Mouse (Mus musculus) spleen, adult 18-20 months (tissue): ENCODE results near the gene Hspa12a.

ENCODE experiments used
- DNase-seq, 2 experiments: peaks; one replicate each; pipeline ENCODE4 v3.0.0; 2022; ENCODE audit warnings: mixed read lengths in 2 of 2

The Hspa12a gene

DNA sequence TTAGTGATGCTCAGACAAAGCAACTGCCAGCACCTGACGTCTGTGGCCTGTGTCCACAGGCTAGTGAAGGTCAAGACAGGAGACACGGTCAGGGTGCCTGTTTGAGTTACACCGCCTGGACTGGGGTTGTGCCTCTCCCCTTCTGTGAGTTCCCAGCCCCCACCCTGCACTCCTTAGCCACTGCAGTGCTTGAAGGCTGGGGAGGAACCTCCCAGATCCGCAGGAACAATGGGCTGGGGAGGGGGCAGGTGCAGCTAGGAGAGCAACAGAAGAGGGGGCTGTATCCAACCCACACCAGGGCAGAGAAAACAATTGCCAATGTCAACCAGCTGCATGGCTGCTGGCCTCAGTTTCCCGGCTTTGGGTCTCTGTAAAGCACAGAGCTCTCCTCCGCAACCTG is 84.1 kb downstream of the Hspa12a start:
- DNase-seq, result no peak

DNA sequence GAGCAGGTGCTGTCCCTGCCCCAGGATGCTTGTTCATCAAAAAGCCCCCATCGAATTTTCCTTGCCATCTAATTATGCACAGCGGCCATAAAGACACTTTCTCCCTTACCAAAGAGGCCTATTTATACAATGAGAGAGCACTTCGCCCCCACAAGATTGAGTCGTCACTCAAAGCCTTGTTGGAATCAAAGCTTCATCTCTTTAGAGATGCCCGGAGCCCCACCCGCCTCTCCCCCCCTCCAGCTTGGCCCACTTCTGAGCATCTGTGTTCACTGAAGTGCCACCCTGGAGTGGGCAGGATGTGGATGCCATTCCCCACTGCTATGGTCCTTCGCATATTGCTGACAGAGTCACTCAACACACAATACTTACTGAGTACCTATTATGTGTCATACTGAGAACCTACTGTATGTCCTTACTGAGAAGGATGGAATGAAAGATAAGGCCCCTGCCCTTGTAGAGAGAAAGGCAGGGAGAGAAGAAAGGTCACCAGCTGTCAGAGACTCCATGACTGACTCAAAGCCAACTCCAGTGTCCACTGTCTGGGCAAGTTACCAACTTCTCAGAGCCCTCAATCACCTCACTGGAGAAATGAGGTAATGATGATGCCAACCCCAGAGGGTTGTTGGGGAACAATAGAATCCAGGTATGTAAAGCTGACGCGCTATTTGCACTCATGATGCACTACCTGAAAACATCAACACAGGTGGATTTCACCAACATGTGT is 87.2 kb downstream of the Hspa12a start:
- DNase-seq, result no peak

DNA sequence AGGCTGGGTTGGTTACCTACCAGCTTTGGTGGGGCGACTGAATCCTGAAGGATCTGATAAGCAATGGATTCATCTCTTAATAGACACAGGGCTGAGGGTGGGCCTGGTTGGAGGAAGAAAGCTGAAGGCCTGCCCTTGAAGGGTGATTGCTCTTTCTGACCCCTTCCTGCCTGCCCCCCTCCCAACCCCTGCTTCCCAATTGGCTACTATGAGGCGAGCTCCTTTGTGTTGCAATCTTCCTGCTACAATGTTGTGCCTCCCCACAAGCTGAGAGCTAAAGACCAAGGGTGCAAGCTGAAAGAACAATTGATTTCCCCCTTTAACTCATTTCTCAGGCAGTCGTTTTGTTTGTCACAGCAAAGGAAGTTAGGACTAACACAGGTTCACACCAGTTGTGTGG is 88.6 kb downstream of the Hspa12a start:
- DNase-seq, result no peak

DNA sequence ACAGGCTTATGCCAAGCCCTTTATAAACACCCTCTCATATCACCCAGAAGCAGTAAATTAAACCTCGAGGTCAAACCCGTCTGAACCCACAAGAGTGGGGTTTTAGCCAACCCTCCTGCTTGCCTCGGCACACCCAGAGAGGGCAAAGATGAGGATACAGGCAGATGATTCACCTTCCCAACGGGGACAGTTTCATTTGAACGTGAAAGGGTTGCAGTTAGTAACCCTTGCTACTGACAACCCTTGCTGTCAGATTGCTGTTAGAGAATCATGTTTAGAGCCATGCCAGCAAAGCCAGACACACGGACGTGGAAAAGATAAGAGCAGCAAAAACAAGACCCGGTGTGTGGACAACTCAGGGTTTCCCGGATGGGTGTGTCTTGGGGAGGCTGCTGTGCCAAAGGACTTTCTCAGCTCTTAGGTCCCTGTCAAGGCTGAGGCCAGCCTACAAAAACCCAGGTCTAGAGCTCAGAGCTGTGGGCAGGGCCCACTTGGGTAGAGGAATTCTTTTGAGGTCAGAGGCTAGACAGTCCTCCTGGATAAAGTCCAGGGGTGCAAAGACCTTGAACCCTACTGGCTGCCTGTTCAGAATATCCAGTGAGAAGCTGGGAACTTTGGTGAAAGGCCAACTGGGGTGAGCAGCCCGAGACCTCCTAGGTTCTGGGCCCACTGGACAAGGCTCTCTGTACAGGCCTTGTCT is 90.3 kb downstream of the Hspa12a start:
- DNase-seq, result no peak

DNA sequence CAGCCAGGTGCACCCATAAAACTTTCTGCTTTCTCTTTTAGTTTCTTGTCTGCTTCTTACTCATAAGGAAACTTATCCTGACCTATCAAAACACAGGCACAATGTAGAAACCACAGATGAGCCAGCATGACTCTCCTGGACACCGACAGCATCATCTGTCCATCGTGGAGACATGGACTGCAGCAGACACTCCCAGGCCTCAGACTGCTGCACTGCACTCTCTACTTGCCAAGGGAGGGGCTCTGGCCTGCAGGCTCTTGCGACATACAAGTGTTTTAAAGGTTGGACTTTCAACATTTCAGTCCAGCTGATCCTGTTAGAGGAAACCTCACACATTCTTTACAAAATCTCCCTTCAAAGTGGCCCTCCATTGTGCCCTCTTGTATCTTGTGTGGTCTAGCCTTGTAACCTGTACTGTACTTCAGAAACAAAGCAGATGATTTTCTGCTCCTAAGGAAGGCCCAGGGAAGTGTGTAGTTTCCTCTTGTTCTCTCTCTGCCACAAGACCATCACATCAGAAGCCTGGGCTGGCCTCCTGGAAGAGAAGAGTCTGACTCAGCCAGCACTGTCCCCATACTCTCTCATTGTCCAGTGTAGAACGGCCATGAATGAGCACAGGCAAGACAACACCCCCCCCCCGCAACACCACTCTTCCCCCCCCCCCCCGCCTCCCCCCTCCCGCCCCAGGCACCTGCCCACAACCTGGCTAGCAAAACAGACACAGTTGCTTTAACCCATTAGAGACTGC is 92.6 kb downstream of the Hspa12a start:
- no peak for DNase-seq

DNA sequence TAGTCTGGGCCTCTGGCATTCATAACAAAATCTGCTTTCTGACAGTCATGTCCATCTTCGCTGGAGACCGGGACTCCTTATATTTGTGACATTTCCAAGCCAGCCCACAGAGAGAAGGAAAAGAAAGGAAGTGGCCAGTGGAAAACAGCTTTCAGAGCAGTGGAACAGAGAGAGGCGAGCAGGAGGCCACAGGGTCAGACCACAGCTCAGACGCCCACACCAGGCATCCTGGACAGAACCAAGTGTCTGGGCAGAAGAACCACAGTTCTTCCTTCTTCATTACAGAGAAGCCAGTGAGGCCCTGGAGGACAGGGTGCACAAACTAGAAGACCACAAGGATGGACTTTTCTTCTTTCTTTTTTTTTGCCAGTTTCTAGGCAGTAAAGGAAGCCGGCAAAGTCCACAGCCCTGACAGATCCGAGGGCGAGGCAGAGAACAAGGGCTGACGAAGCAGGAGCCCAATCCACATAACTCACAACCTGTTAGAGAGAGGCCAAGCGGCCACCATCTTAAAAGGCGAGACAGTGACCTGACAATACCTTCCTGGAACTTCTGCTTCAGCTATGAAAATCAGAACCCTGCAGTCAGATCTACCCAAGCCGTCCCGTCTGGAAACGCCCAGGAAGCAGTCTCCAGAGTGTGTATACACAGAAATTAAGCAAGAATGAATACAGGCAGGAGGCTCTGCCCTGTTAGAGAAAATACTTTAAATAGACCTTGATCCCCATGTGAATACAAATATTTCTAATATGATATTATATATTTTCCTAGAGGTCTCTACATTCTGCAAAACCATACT is 93.9 kb downstream of the Hspa12a start:
- no peak for DNase-seq

DNA sequence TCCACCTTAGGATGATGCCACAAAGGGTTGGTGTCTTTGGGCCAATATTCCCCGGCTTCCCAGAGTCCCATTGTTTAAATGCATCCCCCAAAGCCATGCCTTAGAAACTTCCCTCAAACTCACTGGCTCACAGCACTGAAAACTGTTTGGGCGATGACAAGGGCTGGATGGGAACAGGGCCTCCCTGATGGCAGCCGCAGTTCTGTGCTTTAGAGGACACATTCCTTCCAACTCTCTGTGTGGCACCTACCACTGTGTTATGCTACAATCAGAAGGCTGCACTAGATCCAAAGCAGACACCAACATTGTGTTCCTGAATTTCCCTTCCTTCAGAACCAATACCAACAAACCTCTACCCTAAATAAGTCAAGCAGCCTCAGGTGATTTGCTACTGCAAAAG is 99.8 kb downstream of the Hspa12a start:
- no peak for DNase-seq

DNA sequence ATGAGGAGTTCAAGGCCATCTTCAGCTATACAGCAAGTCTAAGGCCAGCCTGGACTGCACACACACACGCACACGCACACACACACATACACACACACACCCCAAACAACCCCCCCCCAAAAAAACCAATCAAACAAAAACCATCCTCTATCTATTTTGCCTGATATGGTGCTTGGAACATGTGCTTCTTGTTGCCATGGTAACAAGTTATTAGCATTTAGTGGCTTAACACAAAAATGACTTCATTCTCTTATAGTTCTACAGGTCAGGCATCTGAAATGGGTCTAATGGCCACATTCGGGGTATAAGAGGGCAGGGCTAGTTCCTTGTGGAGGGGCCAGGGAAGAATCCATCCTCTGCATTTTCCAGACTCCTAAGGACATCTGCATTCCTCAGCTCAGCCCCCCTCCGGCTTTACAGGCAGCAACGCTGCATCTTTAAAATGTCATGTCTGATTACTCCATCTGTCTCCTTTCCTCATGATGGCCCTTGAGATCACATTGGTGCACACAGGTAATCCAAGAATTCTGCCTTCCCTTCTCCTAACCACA is 102.7 kb downstream of the Hspa12a start:
- DNase-seq, result no peak

DNA sequence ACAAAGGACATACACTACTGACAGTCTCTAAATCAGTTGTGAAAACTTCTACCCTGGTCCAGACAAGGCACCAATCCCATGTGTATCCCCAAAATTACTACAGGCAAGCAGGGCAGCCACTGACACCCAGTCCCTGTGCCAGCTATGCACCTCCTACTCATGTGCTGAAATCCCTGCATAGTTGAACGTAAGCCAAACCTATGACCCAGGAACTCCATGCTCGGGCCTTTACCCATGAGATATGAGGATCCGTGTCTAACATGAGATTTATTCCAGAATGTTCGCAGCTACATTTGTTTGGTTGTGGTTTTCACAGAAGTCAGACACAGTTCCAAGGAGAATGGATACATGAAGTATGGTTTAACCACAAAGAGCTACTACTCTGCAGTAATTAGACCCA is 103.6 kb downstream of the Hspa12a start:
- no peak for DNase-seq

DNA sequence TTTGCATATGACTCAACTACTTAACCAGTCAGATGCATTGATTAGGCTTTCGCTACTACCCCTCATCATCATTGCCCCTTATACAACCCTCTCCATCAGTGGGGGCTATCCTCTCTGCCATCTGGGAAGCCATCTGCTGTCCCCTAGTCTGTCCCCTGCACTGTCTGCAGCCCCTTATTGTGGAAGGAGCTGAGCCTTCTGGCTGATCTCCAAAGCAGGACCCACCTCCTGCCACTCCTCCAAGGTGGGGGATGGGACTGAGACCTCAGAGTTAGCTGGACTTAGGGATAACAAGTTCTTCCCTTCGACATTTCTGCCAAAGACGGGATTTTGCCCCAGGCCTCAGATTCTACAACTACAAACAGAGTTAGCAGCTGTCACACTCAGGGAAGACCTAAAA is 104.1 kb downstream of the Hspa12a start:
- no peak for DNase-seq

DNA sequence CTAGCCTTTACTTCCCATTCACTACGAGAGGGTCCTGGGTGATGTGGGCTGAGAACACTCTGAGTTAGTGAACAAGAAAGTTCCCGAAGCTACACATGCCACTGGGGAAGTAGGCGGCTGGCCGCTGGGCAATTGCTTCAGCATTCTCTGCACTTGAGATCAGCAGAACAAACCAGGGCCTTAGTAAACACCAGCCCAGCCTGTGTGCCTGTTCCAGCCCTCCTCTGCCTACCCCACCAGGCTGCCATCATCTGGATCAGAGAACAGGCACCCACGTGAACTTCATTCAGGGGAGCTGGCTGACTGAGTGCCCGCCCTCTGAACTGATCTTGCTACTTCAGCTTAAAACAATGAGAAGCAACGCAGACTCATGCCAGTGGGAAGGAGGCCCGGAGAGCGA is 104.7 kb downstream of the Hspa12a start:
- no peak for DNase-seq

DNA sequence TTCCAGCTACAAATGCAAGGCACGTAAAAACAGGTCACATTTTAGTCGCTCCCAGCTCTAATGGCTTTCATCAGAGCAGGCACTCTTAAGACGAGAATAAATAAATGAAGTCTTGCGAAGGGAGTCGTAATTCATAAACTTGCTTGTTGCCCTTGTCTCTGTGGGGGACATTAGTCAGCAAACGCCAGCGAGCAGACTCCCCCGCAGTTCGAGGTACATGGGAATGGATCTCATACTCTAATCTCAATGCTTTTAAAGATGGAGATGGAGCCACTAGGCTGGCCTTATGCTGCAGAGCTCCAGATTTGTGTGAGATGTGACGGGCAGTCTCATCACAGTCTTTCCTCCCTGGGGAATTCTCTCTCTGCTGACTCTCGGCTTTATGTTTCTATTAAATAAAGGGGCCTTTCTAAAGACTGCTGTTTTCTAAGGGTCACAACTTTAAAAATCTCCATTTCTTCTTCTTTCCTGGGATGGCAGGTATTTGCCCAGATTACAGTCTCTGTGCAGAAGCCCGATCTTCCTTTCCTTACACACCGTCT is 109.7 kb downstream of the Hspa12a start:
- no peak for DNase-seq

DNA sequence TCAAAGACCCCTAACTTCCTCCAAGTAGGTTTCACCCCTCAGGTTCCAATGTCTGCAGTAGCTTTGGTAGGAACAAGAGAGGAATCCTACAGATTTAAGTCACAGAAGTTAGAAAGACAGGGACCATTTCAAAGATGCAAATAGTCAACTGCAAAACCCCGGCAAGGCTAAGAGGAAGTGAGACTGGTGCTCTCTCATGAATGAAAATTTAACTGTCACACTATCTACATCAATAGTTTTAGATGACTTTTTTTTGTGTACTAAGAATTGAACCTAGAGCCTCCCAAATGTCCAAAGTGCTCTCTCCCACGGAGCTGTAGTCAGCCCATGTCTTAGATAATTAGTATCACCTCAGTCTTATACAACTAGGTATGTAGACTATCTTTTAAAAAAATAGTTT is 110.5 kb downstream of the Hspa12a start:
- DNase-seq, result no peak

DNA sequence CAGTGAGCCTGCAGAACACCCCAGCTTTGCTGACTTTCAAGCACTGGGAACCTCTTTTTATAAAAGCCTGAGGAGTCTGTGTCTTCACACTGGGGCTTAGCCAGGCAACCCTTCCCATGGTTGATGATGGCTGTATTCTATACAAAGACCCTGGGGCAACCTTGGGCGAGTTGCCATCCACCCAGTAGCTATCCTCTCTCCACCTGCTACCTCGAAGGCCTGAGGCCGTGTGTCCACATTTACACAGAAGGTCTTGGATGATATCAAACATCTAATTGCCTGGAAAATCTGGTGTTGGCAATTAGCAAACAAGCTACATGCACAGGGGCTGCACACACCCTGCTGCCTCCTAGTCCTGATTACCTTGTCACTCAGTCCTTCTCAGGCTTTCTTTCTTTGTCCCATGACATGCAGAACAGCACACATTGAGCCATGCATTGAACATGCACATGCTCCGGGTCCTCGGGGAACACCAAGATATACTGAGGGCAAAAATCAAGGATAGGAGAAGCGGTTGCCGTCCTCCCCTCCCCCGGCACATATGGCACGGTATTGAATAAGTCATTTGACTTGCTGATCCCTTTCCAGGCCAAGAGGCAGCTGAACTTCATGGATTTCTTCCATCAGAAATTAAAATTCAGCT is 112.1 kb downstream of the Hspa12a start:
- no peak for DNase-seq

DNA sequence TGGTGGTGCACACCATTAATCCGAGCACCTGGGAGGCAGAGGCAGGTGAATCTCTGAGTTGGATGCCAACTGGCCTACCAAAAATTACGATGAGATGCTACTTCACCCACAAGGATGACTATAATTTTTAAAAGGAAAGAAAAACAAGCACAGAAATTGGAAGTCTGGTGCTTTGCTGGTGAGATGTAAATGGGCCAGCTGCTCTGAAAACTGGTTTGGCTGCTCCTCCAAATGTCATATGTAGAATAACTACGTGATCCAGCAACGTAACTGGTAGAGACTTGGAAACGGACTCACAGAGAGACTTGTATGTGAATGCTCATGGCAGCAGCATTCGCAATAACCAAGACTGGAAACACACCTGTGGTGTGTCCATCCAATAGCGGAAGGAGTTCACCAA is 113.3 kb downstream of the Hspa12a start:
- DNase-seq, result no peak

DNA sequence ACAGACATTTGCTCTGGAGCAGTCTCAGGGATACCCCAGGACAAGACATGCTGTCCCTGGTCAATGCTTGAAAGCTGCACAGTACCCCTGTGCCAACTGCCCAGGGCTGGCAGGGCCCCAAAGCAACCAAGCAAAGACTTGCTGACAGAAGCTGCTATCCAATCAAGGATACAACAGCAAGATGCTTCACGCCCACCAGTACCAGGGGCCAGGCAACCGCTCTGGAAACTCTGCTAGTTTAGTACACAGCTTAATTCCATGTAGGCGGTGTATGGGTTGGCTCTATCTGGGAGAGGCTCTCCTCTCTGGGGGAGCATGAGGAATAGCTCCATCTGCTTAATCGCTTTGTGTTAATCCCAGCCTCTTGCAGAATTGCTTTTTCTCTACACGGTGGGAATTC is 113.9 kb downstream of the Hspa12a start:
- DNase-seq, result no peak

DNA sequence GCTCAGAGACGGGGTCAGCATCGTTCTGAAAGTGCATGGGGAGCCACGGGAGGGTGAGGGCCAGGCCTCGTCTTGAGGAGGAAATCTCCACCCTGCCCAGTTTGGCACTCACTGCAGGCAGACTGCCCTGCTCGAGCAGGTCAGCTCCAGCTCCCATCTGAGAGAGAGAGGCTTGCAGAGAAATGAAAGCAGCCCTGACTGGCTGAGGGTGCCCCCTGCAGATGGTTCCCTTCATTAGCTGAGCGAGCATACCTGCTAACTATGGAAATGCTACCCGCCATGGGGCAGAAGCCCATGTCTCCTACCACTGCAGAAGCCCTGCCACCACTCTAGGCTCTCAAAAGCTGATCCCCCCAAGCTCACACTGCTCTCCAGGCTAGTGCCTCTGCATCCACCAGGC is 115.8 kb downstream of the Hspa12a start:
- DNase-seq, result no peak

DNA sequence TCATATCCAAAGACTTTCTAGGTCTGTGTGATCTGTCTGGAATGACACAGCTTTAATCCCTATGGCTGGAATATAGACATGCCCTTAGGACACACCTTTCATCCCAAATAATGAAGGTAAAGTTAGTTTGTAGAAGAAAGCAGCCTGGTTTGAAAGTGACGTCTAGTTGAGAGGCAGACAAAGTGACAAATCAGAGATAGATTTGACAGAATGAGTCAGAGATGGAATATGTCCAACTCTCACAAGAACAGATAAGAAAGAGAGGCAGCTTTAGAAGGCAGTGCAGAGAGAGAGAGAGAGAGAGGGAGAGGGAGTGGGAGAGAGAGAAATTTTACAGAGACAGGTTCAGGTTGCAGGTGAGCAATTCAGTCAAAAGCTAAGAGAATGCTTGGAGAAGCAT is 119.1 kb downstream of the Hspa12a start:
- DNase-seq, result no peak

DNA sequence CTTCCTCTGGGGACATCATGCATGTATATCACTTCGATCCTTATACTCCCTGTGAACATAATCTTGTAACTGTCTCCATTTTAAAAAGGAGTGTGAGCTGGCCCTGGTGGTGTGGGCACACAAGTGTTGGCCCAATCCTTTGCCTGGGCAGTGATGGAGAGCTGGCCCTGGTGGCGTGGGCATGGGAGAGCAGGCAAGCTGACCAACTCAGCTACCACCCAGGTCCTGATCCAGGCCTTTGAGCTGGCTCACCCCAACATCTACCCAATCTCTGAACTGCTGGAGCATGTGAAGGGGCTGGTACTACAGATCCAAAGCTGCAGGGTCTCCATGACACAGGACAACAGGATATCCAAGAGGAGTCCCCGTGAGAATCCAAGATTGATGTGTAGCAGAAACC is 120.2 kb downstream of the Hspa12a start:
- DNase-seq, result no peak

DNA sequence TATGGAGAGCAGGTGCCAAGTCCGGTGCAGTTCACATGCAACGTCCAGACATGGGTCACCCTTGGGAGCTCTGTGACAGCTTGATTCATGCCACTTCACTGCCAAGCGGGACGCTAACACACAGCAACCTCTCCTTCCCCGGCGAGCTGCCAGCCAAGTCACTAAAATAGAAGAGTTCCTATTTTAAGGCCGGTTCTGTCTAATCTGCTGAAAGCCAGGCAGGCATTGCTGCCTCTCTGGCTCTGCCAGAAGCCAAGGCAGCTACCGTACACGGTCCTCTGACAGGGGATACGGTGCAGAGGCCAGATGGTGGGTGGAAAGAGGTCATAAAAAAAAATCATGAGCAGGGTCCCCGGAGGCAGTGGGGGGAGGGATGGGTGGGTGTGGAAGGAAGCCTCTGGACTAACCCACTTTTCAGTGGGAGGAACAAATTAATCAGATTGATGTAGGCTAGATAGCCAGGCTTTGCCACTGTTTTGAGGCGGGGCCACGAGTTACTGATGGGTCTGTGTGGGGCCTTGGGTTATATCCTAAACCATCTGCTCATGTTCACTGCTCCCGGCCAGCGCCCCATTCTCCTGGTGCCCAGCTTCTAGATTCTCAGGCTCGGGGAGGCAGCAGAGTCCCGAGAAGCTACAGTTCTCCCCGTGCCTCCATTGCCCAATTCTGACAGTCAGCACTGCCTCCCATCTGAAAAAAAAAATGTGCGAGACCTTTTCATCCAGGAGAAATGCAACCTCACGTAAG is 120.8 kb downstream of the Hspa12a start:
- no peak for DNase-seq
